Mouse (Mus musculus): ENCODE measurements around the gene Shank2. TPM values are rescaled to one million over a fixed set of nuclear protein-coding genes. Genes with fewer than 3 reads are reported as not detected.
A peak's percentile ranks its signal among the peaks of the same experiment; 100 is the strongest.

Gene Shank2
- total RNA-seq, 2 experiments from 2014 or later, result 133 to 143 TPM

DNA sequence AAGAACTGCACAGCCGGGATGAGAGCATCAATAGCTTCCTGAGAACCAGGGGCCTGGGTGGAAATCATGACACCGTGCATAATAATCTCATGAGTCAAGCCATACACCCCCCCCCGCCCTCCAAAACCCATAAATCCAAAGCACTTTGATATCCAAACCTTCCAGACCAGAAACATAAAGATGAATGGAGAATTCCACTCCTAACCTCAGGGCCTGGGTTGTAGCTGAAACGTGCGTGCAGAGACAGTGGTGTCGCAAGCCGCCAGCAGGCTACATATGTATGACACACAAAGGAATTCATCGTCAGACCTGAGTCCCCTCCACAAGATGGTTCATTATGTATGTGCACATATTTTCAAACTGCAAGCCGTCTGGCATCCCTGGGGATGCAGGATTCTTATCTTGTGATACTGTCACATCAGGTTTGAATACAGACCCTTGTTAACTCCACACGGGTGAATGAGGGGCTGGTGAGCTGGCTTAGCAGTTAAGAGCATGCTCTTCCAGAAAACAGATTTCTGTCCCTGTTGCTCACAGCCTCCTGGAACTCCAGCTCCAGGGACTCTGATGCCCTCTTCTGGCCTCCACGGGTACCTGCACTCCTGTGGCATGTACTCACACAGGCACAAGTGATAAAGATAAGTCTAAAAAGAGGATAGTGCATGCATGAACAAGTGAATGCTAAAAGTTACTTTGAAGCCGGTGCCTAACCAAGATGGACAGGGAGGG, 24.5 kb downstream of the Shank2 start:
- DNase-seq, result no peak
- intact Hi-C loops (cut with DNase I), result no loop called here

DNA sequence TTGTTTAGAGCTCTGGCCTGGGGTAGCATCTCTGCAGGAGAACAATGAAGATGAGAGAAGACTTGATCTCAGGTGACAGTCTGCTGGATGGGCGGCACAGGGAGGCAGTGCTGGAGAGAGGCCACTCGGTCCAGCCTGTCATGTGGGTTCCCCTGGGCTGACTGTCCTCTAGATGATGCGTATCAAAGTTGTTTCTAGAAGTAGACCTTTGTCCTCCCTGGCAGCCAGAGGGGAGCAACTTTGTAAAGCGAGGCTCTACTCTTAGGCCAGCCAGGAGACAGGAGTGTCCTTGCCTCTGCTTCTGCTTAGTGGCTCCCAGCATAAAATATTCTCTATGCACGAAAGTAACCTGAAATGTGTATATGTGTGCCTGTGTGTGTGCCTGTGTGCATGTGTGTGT, 27.5 kb downstream of the Shank2 start:
- intact Hi-C loops (cut with DNase I), result no loop called here
- DNase-seq, result no peak

DNA sequence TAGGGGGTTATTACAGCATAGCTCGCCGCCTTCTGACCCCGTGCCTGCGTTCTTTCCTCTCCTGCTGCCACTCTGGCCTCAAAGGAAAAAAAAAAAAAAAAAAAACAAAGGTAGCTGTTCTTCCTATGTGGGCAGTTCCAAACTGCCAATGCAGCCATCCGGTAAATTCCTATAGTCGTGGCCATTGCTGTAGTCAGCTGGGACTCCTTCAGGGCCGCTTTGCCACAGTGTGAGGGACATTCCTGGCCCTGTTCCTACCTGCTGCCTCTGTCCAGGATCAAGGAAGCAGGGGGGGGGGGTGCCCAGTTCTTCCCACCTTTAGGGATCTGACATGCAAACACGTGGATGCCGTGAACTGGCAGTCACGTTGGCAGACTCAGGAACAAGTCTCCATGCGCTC, 29.1 kb downstream of the Shank2 start:
- intact Hi-C loops (cut with DNase I), result no loop called here
- DNase-seq, result no peak

DNA sequence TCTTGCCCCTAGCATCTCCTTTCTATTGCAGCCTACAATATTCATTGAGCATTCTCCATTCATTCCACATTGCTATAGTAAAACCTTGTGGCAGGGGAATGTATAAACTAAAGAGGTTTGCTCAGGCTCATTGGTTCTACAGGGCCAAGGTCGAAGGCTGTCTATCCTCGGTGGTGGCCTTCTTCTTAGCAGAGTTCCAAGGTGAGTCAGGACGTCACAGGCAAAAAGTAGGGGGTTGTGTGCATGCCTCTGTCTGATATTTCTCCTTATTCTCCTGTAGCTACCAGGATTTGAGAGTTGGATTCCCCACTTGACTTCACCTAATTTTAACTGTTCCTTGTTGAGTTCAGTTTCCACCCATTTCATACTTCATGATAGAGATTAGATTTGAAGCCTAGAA, 29.9 kb downstream of the Shank2 start:
- intact Hi-C loops (cut with DNase I), result no loop called here
- DNase-seq, result no peak

DNA sequence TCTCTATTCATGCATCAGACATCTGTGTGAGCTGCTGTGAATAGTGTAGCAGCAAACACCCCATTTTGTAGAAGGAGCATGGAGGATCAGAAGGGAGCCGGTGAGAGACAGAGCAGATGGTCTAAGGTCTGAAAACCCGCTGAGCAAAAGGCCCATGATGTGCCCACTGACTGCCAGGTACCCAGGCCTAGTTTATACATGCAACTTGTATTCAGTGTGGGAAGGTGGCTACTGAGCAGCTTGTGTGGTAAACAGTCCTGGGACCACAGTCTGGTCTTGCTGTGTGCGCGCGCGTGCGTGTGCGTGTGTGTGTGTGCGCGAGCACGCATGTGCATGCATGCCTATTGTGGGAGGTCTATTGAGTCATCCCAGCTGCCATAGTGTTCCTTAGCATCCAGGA, 35.8 kb downstream of the Shank2 start:
- no peak for DNase-seq
- intact Hi-C loops (cut with DNase I), result no loop called here

DNA sequence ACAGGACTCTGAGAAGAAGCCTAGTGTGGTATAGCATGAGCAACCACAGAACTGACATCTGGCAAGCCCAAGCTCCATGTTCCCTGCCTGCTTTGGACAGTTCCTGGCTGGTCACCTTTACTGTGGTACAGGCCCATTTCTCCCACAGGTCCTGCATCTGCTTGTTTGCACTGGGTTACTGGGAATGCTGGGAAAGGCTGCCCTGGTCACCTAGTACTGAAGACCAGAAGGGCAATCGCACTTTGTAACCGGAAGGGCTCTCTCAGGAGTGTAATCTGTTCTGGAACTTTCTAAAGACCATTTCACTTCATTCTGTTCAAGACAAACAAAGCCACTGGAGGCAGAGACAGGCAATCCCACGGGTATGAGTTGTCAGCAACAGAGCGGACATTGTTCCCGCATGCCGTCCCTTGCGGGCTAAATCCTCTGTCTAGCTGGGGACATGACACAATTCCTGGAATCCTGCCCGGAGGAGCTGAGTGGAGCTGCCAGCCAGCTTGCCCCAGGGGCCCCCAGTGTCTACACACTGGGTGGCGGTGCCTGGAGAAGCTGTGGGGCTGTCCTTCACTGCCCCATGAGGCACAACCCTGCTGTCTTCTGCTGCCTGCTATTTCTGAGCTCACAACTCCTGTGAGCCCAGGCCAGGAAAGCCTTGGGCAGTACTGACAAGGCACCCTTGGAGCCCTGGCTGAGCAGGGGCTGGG, 36.4 kb downstream of the Shank2 start:
- peak; percentile 78 for DNase-seq
- intact Hi-C loops (cut with DNase I), result no loop called here

DNA sequence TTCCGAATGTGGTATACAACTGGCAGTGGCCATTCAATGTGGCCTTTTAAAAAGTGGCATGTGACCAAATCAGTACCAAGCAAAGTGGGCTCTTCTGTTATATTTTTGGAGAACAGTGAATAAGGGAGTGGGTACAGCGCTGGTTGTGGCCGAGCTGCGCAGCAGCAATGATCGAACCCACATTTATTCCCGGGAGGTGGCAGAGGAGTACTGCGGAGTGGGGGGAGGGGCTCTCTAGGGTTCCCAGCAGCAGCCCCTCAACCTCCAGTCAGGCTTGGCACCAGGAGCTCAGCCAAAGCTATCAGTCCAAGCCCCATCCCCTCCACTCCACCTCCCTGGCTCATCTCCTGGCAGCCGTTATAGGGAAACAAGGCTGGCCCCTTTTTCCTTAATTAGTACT, 37.0 kb downstream of the Shank2 start:
- intact Hi-C loops (cut with DNase I), result no loop called here
- DNase-seq, result peak; percentile 38

DNA sequence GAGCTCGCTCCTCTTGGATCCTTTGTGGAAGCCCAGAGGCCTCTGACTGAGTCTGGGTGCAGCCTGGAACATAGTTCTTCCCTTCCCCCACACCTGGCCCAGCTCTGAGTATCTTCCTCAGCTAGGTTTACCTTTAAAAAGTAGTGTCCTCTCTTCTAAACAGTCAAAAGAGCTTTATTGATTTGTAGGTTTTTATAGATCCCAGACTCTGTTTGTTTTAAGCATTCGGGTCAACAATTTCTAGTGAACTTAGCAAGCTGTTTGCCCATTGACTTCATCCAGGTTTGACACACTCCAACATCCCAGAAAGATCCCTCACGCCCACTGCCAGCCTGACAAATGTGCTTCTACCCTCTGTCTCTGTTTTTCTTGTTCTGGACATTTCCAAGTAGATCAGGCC, 38.6 kb downstream of the Shank2 start:
- DNase-seq, result no peak
- intact Hi-C loops (cut with DNase I), result no loop called here

DNA sequence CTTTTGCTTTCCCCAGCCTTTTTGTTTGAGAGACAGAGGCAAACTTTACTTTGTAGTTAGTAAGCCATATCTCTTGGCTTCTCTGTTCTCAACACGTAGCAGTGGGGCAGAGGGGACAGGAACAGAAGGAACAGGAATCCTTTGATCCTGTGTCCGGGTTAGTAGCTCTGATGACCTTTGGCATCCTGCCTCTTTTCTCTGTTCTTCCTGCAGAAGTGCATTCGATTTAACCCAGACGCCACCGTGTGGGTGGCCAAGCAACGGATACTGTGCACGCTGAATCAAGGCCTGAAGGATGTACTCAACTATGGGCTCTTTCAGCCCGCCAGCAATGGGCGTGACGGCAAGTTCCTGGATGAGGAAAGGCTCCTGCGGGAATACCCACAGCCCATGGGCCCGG, 50.3 kb downstream of the Shank2 start:
- intact Hi-C loops (cut with DNase I), result no loop called here
- peak; percentile 21 for DNase-seq

DNA sequence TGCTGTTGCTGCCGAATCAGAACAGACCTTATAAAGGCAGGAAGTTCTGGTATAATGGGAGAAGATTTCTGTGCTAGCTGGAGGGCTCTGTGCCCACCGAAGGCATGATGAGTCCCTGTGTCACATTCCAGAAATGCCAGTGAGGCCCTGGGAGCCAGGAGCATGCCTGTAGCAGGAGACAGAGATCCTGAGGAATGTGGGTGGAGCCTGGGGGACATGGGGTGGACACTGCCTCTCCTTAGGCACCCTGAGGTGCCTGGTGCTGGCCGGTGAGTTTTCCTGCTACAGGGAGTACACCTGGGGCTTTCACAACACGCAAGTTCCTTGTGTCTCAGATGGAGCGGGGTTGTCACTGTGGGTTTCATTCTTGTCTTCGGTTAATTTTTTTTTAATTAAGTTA, 53.5 kb downstream of the Shank2 start:
- intact Hi-C loops (cut with DNase I), result no loop called here
- DNase-seq, result no peak

DNA sequence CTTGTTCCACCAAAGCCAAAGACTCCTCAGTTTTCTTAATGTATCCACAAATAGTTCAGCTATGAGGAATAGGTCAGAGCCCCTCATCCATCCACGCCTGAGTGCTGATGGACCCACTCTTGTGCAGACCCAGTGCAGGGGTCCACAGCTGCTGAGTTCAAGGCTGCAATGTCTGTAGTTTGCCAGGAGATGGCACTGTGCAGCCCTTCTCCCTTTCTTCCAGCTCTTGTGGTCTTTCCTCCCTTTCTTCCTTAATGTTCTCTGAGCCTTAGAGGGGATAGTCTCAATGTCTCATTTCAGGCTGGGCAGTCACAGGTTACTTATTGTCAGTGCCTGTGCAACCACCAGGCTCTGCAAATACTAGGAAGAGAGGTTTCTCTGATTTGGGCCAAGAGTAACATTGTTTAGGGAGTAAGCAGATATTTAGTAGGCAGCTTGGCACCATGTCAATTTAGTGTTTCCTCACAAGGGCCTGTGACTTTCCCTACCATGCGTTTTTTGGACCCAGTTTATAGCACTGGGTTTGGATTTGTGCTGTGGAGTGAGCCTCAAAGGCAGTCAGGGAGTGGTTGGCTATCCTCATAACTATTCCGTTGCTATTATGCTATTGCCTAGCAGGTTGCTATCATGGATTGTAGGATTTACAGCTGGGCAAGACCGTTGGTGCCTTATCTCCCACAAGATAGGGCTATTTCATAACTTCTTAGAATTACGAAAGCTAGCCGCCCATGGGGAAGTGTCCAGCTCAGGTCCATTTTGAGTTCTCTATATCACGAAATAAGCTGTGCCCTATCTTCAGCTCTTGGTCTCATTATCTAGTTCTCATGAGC, 54.2 kb downstream of the Shank2 start:
- peak; percentile 31 for DNase-seq
- intact Hi-C loops (cut with DNase I), result no loop called here

DNA sequence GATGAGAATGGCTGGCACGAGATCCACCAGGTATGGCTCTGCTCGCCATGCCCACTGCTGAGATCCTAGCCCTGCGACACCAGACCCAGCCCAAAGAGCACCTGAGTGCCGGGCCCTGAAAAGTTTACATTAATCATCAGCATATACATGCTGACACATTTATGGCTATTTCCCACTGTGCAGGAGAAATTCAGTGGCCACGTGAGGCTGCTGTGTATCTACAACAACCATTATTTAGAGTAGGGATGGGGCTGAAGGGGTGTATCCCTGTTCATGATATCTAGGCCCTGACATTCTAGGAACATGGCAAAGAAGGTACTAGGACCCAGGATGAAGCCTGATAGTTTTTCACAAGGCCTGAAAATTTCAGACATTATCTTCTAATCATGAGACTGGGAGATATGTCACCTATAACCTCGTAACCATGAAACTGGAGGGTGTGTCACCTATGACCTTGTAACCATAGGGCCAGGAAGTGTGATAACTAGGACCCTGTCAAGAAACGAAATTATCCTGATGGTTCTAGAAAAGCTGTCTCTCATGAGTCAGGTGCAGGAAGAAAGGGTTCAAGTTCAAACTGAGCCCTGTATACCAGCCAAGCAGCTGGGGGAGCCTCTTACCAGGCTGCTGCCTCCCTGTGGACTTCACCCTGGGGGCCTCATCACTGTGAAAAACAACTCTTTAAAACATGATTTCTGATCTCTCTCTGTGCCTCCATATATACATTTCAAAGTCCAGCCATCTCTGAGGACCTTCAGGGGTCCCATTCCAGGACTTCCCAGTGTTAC, 68.6 kb downstream of the Shank2 start:
- DNase-seq, result no peak
- intact Hi-C loops (cut with DNase I), result loop anchor here (5.0 kb wide), 1 partner anchor 93 kb away; no protein-coding TSS in a partner anchor

DNA sequence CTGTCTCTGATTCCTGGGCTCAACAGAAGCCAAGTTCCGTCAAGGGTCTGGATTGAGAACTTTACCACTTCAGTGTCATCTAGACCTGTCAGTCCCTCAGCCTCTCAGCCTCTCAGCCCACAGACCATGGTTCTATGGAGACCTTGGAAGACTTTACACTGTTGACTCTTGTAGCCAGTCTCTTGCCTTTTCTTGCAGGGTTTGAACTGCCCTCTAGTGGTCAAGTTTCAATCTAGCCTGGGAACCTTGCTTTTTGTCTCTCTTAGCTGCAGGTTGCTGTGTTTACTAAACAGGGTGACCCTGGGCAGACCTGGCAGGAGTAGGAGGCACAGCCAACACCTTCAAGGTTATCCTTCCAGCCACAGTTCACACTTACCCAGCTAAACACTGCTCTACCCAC, 70.5 kb downstream of the Shank2 start:
- intact Hi-C loops (cut with DNase I), result loop anchor here (2.0 to 5.0 kb wide), 2 partner anchors 95 to 171 kb away; no protein-coding TSS in a partner anchor
- no peak for DNase-seq

DNA sequence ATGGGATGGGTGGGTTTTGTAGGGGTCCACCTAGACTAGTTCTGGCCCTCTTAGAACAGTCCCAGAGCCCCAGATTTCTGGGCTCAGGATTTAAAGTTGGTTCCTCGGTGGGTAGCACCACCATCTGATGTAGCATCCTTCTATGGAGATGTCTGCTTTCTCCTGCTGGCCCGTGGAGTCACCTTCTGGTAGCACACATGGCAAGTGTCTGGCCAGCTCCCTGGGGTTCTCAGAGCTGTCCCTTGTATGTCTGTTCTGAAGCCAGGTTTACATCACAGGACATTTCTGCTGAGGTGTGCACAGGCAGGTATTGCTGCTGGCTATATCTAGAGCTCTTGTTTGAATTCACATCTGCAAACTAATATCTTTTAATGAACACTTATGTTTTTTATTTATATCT, 71.1 kb downstream of the Shank2 start:
- no peak for DNase-seq
- intact Hi-C loops (cut with DNase I), result loop anchor here (2.0 to 5.0 kb wide), 2 partner anchors 96 to 172 kb away; no protein-coding TSS in a partner anchor

DNA sequence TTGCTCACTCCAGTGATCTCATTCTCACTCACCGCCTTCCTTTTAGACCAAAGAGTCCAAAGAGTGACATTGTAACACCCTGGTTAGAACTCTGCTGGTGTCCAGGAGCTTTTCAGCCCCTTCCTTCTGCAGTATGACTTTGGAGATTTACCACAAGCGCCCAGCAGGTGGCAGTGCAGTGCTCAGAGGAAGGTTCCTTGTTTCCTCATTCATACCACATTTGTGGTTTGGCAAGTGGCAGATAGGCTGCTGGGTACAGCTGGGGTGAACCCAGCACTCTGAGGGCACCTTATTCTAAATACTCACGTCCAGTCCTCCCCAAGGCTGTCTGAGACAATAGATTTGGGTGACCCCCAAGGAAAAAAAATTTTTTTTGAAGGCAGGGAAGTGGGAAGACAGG, 73.0 kb downstream of the Shank2 start:
- peak; percentile 81 for DNase-seq
- intact Hi-C loops (cut with DNase I), result loop anchor here (5.0 kb wide), 1 partner anchor 97 kb away; no protein-coding TSS in a partner anchor

DNA sequence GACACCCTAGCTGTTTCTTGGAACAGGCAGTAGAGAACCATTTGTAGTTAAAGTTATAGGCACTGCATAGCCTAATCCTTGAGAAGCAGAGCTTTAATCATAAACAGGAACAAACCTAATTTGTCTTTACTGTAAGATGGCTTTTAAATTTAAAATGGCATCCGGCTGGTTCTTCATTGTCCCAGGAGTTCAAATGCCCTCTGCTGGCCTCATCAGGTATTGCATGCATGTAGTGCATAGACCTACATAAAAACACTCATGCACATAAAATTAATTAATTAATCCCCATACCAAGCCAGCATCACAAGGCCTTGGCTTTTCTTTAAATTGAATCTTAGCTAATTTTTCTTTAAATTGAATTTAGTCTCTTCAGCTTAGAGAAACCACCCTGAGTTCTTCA, 76.9 kb downstream of the Shank2 start:
- peak; percentile 63 for DNase-seq
- intact Hi-C loops (cut with DNase I), result no loop called here

DNA sequence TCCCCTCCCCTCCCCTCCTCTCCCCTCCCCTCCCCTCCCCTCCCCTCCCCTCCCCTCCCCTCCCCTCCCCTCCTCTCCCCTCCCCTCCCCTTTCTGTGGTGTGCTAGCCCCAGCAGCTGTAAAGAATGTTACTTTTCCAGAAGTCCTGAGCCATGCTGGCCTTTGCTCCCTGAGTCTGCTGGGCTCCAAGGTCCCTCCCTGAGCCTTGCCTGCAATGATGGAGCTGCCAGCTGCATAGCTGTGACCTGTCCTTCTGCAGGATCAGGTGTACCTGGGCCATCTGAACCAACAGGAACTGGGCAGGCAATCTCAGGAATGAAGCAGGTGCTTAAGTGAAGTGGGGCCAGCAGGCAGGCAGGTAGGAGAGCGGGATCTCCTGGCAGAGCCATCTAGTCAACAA, 78.1 kb downstream of the Shank2 start:
- intact Hi-C loops (cut with DNase I), result loop anchor here (5.0 kb wide), 2 partner anchors 102 to 347 kb away; no protein-coding TSS in a partner anchor

DNA sequence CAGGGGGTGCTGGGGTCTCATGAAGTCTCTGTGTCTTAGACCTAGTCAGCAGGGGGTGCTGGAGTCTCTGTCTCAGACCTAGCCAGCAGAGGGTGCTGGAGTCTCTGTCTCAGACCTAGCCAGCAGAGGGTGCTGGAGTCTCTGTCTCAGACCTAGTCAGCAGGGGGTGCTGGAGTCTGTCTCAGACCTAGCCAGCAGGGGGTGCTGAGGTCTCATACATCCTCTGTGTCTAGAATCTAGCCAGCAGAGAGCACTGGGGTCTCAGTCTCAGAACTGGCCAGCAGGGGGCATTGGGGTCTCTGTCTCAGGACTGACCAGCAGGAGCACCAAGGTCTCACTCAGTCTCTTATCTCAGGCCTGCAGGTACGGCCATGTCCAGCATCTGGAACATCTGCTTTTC, 79.7 kb downstream of the Shank2 start:
- intact Hi-C loops (cut with DNase I), result loop anchor here (5.0 kb wide), 2 partner anchors 101 to 346 kb away; no protein-coding TSS in a partner anchor

More for the DNA sequence above, 78.1 kb downstream of the Shank2 start:
- DNase-seq, result no peak

DNA sequence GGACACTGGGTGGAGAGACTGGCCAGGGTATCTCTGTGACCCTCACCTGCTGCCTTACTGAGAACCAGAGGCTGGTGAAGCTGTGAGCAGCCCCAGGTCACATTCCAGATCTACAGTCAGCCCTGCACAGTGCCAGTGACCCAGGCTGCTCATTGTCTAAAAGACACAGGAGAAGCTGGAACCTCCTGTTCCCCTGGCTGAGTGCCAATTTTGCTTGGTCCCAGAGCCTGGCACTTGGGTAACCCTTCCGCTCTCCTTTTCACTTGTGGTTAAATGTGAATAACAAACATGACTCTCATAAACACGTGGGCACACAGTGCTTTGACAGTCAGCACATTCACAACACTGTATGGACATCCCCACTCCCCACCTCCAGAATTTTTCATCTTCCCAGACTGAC, 80.2 kb downstream of the Shank2 start:
- intact Hi-C loops (cut with DNase I), result loop anchor here (5.0 kb wide), 2 partner anchors 100 to 345 kb away; no protein-coding TSS in a partner anchor

More for the DNA sequence above, 79.7 kb downstream of the Shank2 start:
- peak; percentile 56 for DNase-seq

DNA sequence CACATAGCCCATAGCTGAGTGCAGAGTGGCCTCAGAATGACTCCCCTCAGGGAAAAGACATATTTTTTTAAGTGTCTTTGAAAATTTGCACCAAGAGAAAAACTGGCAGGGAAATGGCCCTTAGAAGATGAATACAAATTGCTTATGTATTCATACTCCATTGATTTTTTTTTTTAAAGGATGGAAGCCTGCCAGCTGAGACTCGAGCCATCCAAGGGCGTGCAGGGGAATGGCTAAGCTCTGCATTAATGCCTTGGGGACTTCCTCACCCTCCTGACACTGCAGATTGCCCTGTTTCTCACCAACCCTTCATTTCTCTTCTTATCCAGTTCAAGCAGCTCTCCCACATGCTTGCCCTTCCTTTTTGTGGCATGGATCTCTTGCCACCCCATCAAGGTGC, 85.5 kb downstream of the Shank2 start:
- intact Hi-C loops (cut with DNase I), result no loop called here
- DNase-seq, result no peak

More for the DNA sequence above, 80.2 kb downstream of the Shank2 start:
- DNase-seq, result peak; percentile 34
